9 mouse cellular contexts compared by ENCODE assay signal in genomic region chr16:13670896-13671295, GRCm38 (mm10). TPM values are rescaled to one million over a fixed set of nuclear protein-coding genes. Genes with fewer than 3 reads are reported as not detected.
DNase-seq lines count a peak whose midpoint lies in the region; ATAC-seq and TF ChIP-seq lines count a peak whose summit lies in the region.
"Not testable (repeated sequence)": the region's sequence is repeated elsewhere in the genome, so short reads cannot be mapped to it uniquely, and the experiment has no call there.
"Had no signal": no experiment of that assay in that cellular context is flagged by ENCODE, and none has a peak within 500 bp of the region (broad histone marks: within the 10 kb centered on the region; RNA-seq: fewer than 3 reads in every experiment).

No protein-coding gene starts in this region.

- not testable (repeated sequence) for ATAC-seq in forebrain, embryonic 13.5 days; heart, embryonic 14.5 days (ENCODE audit: insufficient number of reproducible peaks, insufficient read depth, low FRiP score, low read depth); intestine, embryonic 14.5 days (replicated peaks; ENCODE audit: low FRiP score, low TSS enrichment, low read depth); limb, embryonic 12.5 days (ENCODE audit: insufficient number of reproducible peaks, insufficient read depth, low FRiP score, low TSS enrichment, low read depth); lung, embryonic 15.5 days (ENCODE audit: borderline replicate concordance, extremely low read depth, low FRiP score, low TSS enrichment)

- peak overlapping the region; percentile 96 for H3K4me3 ChIP-seq in forebrain, embryonic 13.5 days
- not testable (repeated sequence) for H3K4me3 ChIP-seq in heart, embryonic 14.5 days (ENCODE audit: control insufficient read depth in 1 of 2, insufficient read depth in 1 of 2, low read depth in 1 of 2, low read length in 2 of 2); intestine, embryonic 14.5 days (ENCODE audit: low read depth, low read length)
- peak overlapping the region; percentile 96; the same call in 1 of the 2 replicates for H3K4me3 ChIP-seq in limb, embryonic 12.5 days (replicated peaks)
- H3K4me3 ChIP-seq in lung, embryonic 15.5 days = peak overlapping the region; percentile 97; the same call in 1 of the 2 replicates
- peak overlapping the region; percentile 92 for H3K4me3 ChIP-seq in myocyte

- H3K4me2 ChIP-seq in forebrain, embryonic 13.5 days = peak overlapping the region; percentile 87
- H3K4me2 ChIP-seq in heart, embryonic 14.5 days (ENCODE audit: low read length) = peak overlapping the region; percentile 66
- H3K4me2 ChIP-seq in intestine, embryonic 14.5 days (ENCODE audit: low read length) = peak overlapping the region; percentile 77
- H3K4me2 ChIP-seq in limb, embryonic 12.5 days = peak overlapping the region; percentile 80
- H3K4me2 ChIP-seq in lung, embryonic 15.5 days = peak overlapping the region; percentile 59; the same call in 1 of the 2 replicates
- H3K4me2 ChIP-seq in myocyte (ENCODE audit: low read depth) = peak overlapping the region; percentile 84

- H3K36me3 ChIP-seq in forebrain, embryonic 13.5 days (ENCODE audit: poor library complexity, severe bottlenecking); heart, embryonic 14.5 days (ENCODE audit: control insufficient read depth, insufficient read depth, low read length); intestine, embryonic 14.5 days (ENCODE audit: control insufficient read depth, insufficient read depth, low read length); limb, embryonic 12.5 days; lung, embryonic 15.5 days; myocyte (ENCODE audit: control insufficient read depth, insufficient read depth): not testable (repeated sequence)

- H3K27ac ChIP-seq in forebrain, embryonic 13.5 days; heart, embryonic 14.5 days (replicated peaks in 1 of 2; ENCODE audit: control insufficient read depth in 1 of 2, insufficient read depth in 1 of 2, low read depth in 2 of 2, low read length in 2 of 2); limb, embryonic 12.5 days; lung, embryonic 15.5 days: not testable (repeated sequence)
- 0 out of 2 replicates have a peak overlapping the region, but pooled peaks have one; percentile 87 for H3K27ac ChIP-seq in intestine, embryonic 14.5 days (ENCODE audit: low read depth)

- 83% methylated on average over 5 of the region's 5 CpGs for WGBS in forebrain, embryonic 13.5 days
- 67% methylated on average over 5 of the region's 5 CpGs for WGBS in heart, embryonic 14.5 days
- WGBS in intestine, embryonic 14.5 days = 74% methylated on average over 5 of the region's 5 CpGs
- 75% methylated on average over 5 of the region's 5 CpGs for WGBS in limb, embryonic 12.5 days
- WGBS in lung, embryonic 15.5 days = 50% methylated on average over 5 of the region's 5 CpGs

- peak; percentile 5 for DNase-seq in cerebellum, adult 11 months
- DNase-seq in intestine, embryonic 14.5 days (ENCODE audit: low spot score) = not testable (repeated sequence)

- TF ChIP-seq POLR2A in myocyte (IDR thresholded peaks at IDR 0.05; ENCODE audit: insufficient read length, low read depth) = not testable (repeated sequence)

- not testable (repeated sequence) for H3K27me3 ChIP-seq in forebrain, embryonic 13.5 days; heart, embryonic 14.5 days (ENCODE audit: control insufficient read depth, insufficient read depth, low read length); intestine, embryonic 14.5 days (replicated peaks; ENCODE audit: control insufficient read depth, insufficient read depth, low read length); limb, embryonic 12.5 days; lung, embryonic 15.5 days; myocyte (ENCODE audit: control insufficient read depth, insufficient read depth, insufficient read length)

- not testable (repeated sequence) for H3ac ChIP-seq in myocyte (ENCODE audit: control insufficient read depth, insufficient read length)

- peaks cover 19% of the 10 kb centered on the region for H3K4me1 ChIP-seq in forebrain, embryonic 13.5 days
- H3K4me1 ChIP-seq in heart, embryonic 14.5 days (ENCODE audit: control insufficient read depth in 2 of 2, insufficient read depth in 2 of 2, low read length in 2 of 2) = peaks cover 7 to 20% of the 10 kb centered on the region in 2 experiments; a peak in 3 of 4 replicates
- H3K4me1 ChIP-seq in intestine, embryonic 14.5 days (replicated peaks; ENCODE audit: control insufficient read depth, insufficient read depth, low read length) = peaks cover 15% of the 10 kb centered on the region
- peaks cover 17% of the 10 kb centered on the region for H3K4me1 ChIP-seq in limb, embryonic 12.5 days (replicated peaks)
- peaks cover 21% of the 10 kb centered on the region for H3K4me1 ChIP-seq in lung, embryonic 15.5 days

- peaks cover 20% of the 10 kb centered on the region for H3K79me2 ChIP-seq in myocyte (ENCODE audit: control insufficient read depth, insufficient read depth)

- not testable (repeated sequence) for H3K9ac ChIP-seq in forebrain, embryonic 13.5 days; heart, embryonic 14.5 days (ENCODE audit: low read length); intestine, embryonic 14.5 days (ENCODE audit: low read length); limb, embryonic 12.5 days (replicated peaks); lung, embryonic 15.5 days

- not testable (repeated sequence) for H3K9me3 ChIP-seq in forebrain, embryonic 13.5 days (replicated peaks); heart, embryonic 14.5 days (ENCODE audit: control insufficient read depth, low read length); intestine, embryonic 14.5 days (ENCODE audit: control insufficient read depth, low read length); limb, embryonic 12.5 days; lung, embryonic 15.5 days

RNA-seq across cellular contexts. Expression of gene Bfar, which starts 0.8 kb away (rescaled TPM):
- polyA plus RNA-seq in forebrain, embryonic 13.5 days (2015; fragmentation: Nextera tagmentation; extraction: Ambion mirVana) = 44.7 and 50.9 TPM in 2 replicates
- 38.9 and 42.8 TPM in 2 replicates for polyA plus RNA-seq in heart, embryonic 14.5 days (2014; fragmentation: Nextera tagmentation; extraction: Ambion mirVana)
- polyA plus RNA-seq in intestine, embryonic 14.5 days (2014; fragmentation: Nextera tagmentation; extraction: Ambion mirVana) = 43.3 and 50.1 TPM in 2 replicates
- 44.5 and 46.4 TPM in 2 replicates for polyA plus RNA-seq in limb, embryonic 12.5 days (2016; fragmentation: Nextera tagmentation; extraction: Ambion mirVana)
- polyA plus RNA-seq in lung, embryonic 15.5 days (2015; fragmentation: Nextera tagmentation; extraction: Ambion mirVana) = 42.1 and 47.9 TPM in 2 replicates
- 12.6 TPM for polyA plus RNA-seq in myocyte (2012; fragmentation: generic; extraction: Trizol)

RNA-seq across cellular contexts. Expression of gene 3110001I22Rik, which starts 0.8 kb away (rescaled TPM):
- 9.4 and 9.9 TPM in 2 replicates for polyA plus RNA-seq in forebrain, embryonic 13.5 days (2015; fragmentation: Nextera tagmentation; extraction: Ambion mirVana)
- polyA plus RNA-seq in heart, embryonic 14.5 days (2014; fragmentation: Nextera tagmentation; extraction: Ambion mirVana) = 2.8 and 3.5 TPM in 2 replicates
- 5.5 and 6.0 TPM in 2 replicates for polyA plus RNA-seq in intestine, embryonic 14.5 days (2014; fragmentation: Nextera tagmentation; extraction: Ambion mirVana)
- 7.3 and 8.5 TPM in 2 replicates for polyA plus RNA-seq in limb, embryonic 12.5 days (2016; fragmentation: Nextera tagmentation; extraction: Ambion mirVana)
- 5.6 and 6.7 TPM in 2 replicates for polyA plus RNA-seq in lung, embryonic 15.5 days (2015; fragmentation: Nextera tagmentation; extraction: Ambion mirVana)
- polyA plus RNA-seq in myocyte (2012; fragmentation: generic; extraction: Trizol) = 1.1 TPM

RNA-seq across cellular contexts. Expression of gene Parn, which starts 2.9 kb away (rescaled TPM):
- polyA plus RNA-seq in forebrain, embryonic 13.5 days (2015; fragmentation: Nextera tagmentation; extraction: Ambion mirVana) = 39.5 and 41.3 TPM in 2 replicates
- polyA plus RNA-seq in heart, embryonic 14.5 days (2014; fragmentation: Nextera tagmentation; extraction: Ambion mirVana) = 28.2 and 29.6 TPM in 2 replicates
- polyA plus RNA-seq in intestine, embryonic 14.5 days (2014; fragmentation: Nextera tagmentation; extraction: Ambion mirVana) = 40.6 and 41.4 TPM in 2 replicates
- 41.4 and 44.8 TPM in 2 replicates for polyA plus RNA-seq in limb, embryonic 12.5 days (2016; fragmentation: Nextera tagmentation; extraction: Ambion mirVana)
- polyA plus RNA-seq in lung, embryonic 15.5 days (2015; fragmentation: Nextera tagmentation; extraction: Ambion mirVana) = 43.8 and 45.2 TPM in 2 replicates
- 14.5 TPM for polyA plus RNA-seq in myocyte (2012; fragmentation: generic; extraction: Trizol)

RNA-seq across cellular contexts. Expression of gene Pla2g10, which starts 59.9 kb away (rescaled TPM):
- 0.20 and 0.53 TPM in 2 replicates for polyA plus RNA-seq in forebrain, embryonic 13.5 days (2015; fragmentation: Nextera tagmentation; extraction: Ambion mirVana)
- polyA plus RNA-seq in heart, embryonic 14.5 days (2014; fragmentation: Nextera tagmentation; extraction: Ambion mirVana) = 0.28 TPM in 1 of 2 replicates, not detected in the other
- 0.31 and 0.46 TPM in 2 replicates for polyA plus RNA-seq in intestine, embryonic 14.5 days (2014; fragmentation: Nextera tagmentation; extraction: Ambion mirVana)
- polyA plus RNA-seq in limb, embryonic 12.5 days (2016; fragmentation: Nextera tagmentation; extraction: Ambion mirVana) = not detected in 2 replicates
- polyA plus RNA-seq in lung, embryonic 15.5 days (2015; fragmentation: Nextera tagmentation; extraction: Ambion mirVana) = 3.0 TPM in 2 replicates
- not detected for polyA plus RNA-seq in myocyte (2012; fragmentation: generic; extraction: Trizol)
- polyA plus RNA-seq: CD4-positive, CD25-positive, alpha-beta regulatory T cell, adult 4 months; liver, adult 2 months had no signal
